Mouse (Mus musculus) kidney, embryonic 16.5 days (tissue): Measurements from ENCODE around the gene Rpp14. TPM values are rescaled to one million over a fixed set of nuclear protein-coding genes. Genes with fewer than 3 reads are reported as not detected.

Experiments
- ATAC-seq: fragments of 200-750 bp; cut with Nextera tagmentation; 2 replicates; pipeline ENCODE4 v1.8.0; 2017; ENCODE audit warnings: moderate TSS enrichment; ENCODE audit not compliant: low FRiP score, low TSS enrichment
- H3K27ac ChIP-seq: fragments of 300-500 bp; sonication (generic); 2 replicates; pipeline ENCODE4 v1.5.1; 2014; ENCODE audit warnings: low read length
- H3K27me3 ChIP-seq: fragments of 300-500 bp; sonication (generic); 2 replicates; pipeline ENCODE4 v1.6.1; 2014; ENCODE audit warnings: low read length, control low read depth, mixed read lengths; ENCODE audit not compliant: insufficient read depth
- H3K36me3 ChIP-seq: fragments of 300-500 bp; sonication (generic); 2 replicates; pipeline ENCODE4 v1.6.1; 2014; ENCODE audit warnings: low read length, control low read depth, mixed read lengths; ENCODE audit not compliant: insufficient read depth
- H3K4me1 ChIP-seq: fragments of 300-500 bp; sonication (generic); 2 replicates; pipeline ENCODE4 v1.6.1; 2014; ENCODE audit warnings: low read length, control low read depth, mixed read lengths; ENCODE audit not compliant: insufficient read depth
- H3K4me2 ChIP-seq: fragments of 300-500 bp; sonication (generic); replicated peaks from 2 replicates; pipeline ENCODE4 v1.6.1; 2014; ENCODE audit warnings: low read depth, low read length
- H3K4me3 ChIP-seq: fragments of 300-500 bp; sonication (generic); 2 replicates; pipeline ENCODE4 v1.5.1; 2014; ENCODE audit warnings: mild to moderate bottlenecking, low read length
- H3K9ac ChIP-seq: fragments of 300-500 bp; sonication (generic); replicated peaks from 2 replicates; pipeline ENCODE4 v1.6.1; 2014; ENCODE audit warnings: low read length
- H3K9me3 ChIP-seq: fragments of 300-500 bp; sonication (generic); 2 replicates; pipeline ENCODE4 v1.6.1; 2016; ENCODE audit warnings: low read length, control low read depth
- WGBS: fragments of 180-500 bp; shearing (Covaris S2); extraction: QIAGEN DNeasy Blood & Tissue Kit; methylation state at CpG from one replicate; pipeline ENCODE4 v1.1.7; 2014; 5-methylcytosine and 5-hydroxymethylcytosine counted together
- polyA plus RNA-seq: library from polyadenylated mRNA; unstranded; fragments of >200 nt; fragmentation: Nextera tagmentation; extraction: Ambion mirVana; gene quantifications from 2 replicates; pipeline ENCODE4 v1.2.1, GENCODE M21; 2015

Rpp14 gene
- polyA plus RNA-seq, 1 experiment from 2014 or later: 54.1 TPM

GRCm38 (mm10) chr14:8092573-8092972 lies 12.4 kb downstream of the Rpp14 start:
- H3K4me2 ChIP-seq: no peak overlapping the region
- H3K9me3 ChIP-seq: no peaks in the 10 kb centered on the region
- peaks cover 27% of the 10 kb centered on the region for H3K36me3 ChIP-seq
- no peaks in the 10 kb centered on the region for H3K27me3 ChIP-seq
- peak; percentile 60; the same call in 1 of the 2 replicates for ATAC-seq
- H3K9ac ChIP-seq: no peak overlapping the region
- no peak overlapping the region for H3K4me3 ChIP-seq
- 0 out of 2 replicates have a peak, but pooled peaks cover 4% of the 10 kb centered on the region for H3K4me1 ChIP-seq
- WGBS: 94% methylated on average over 2 of the region's 2 CpGs
- no peak overlapping the region for H3K27ac ChIP-seq

- H3K4me1 ChIP-seq: 0 out of 2 replicates have a peak, but pooled peaks cover 4% of the 10 kb centered on the region
- no peak overlapping the region for H3K9ac ChIP-seq
- peaks cover 22% of the 10 kb centered on the region for H3K36me3 ChIP-seq
- no peak overlapping the region for H3K27ac ChIP-seq
- no peaks in the 10 kb centered on the region for H3K27me3 ChIP-seq
- ATAC-seq: no peak
- no peak overlapping the region for H3K4me3 ChIP-seq
- no peak overlapping the region for H3K4me2 ChIP-seq
- WGBS: 51% methylated on average over 5 of the region's 5 CpGs
- H3K9me3 ChIP-seq: no peaks in the 10 kb centered on the region
Measured at GRCm38 (mm10) chr14:8093427-8093826, 13.3 kb downstream of the Rpp14 start.

DNA sequence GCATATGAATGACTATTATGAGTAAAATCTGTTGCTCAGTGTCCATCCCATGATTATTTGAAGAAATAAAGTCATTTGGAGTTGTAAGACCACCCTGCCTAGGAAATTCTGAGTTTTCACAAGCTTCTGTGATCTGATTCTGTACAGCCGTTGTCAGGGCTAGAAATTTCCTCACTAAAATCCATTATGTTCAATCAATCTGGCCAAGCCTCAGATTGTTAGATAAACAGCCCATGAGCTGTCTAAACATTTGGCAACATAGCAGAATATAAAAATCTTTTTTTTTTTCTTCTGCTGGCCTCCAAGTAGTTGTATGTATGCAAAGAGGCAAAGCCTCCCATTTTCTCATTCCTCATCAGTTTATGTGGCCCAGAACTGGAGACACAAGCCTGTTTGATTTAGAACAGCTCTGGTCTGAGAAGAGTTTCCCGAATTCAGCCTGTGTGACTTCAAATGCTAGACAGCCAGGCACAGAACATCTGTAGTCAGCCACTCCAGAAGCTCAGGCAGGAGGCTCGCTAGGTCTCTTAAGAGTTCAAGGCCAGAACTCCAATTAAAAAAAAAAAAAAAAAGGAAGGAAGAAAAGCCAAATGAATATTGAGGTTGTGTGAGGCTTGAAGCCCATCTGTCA lies 14.9 kb downstream of the Rpp14 start:
- H3K4me3 ChIP-seq: no peak overlapping the region
- H3K27ac ChIP-seq: peak overlapping the region; percentile 61
- H3K36me3 ChIP-seq: peaks cover 7% of the 10 kb centered on the region; the same call in 1 of the 2 replicates
- peaks cover 7% of the 10 kb centered on the region; the same call in 1 of the 2 replicates for H3K4me1 ChIP-seq
- H3K9ac ChIP-seq: no peak overlapping the region
- no peaks in the 10 kb centered on the region for H3K9me3 ChIP-seq
- no peak for ATAC-seq
- WGBS: 49% methylated on average over 3 of the region's 3 CpGs
- H3K27me3 ChIP-seq: no peaks in the 10 kb centered on the region
- H3K4me2 ChIP-seq: no peak overlapping the region

DNA sequence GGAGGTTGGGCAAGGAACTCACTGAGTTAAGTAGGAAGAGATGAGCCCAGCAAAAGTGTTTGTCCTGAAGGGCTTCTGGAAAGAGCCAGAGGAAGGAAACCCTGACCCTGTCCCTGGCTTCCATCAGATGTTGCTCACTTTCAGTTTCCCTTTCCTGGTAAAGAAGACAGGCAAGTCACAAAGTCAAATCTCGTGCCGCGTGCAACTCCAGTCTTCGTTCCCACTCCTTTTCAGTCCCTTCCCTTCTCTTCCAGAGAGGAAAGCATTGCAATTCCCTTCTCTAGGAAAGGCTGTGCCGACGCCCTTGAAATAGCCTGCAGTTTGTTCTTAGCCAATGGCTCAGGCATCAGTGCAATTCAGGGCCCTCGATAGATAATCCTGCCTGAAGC lies 15.4 kb downstream of the Rpp14 start:
- ATAC-seq: no peak
- no peaks in the 10 kb centered on the region for H3K27me3 ChIP-seq
- H3K4me1 ChIP-seq: peaks cover 7% of the 10 kb centered on the region; the same call in 1 of the 2 replicates
- H3K36me3 ChIP-seq: peaks cover 2% of the 10 kb centered on the region; the same call in 1 of the 2 replicates
- H3K27ac ChIP-seq: peak overlapping the region; percentile 61
- no peak overlapping the region for H3K9ac ChIP-seq
- WGBS: 56% methylated on average over 7 of the region's 7 CpGs
- H3K9me3 ChIP-seq: no peaks in the 10 kb centered on the region
- 0 out of 2 replicates have a peak overlapping the region, but pooled peaks have one; percentile 3 for H3K4me2 ChIP-seq
- H3K4me3 ChIP-seq: no peak overlapping the region

- H3K27ac ChIP-seq: peak within 1 kb of the TSS; percentile 70; the same call in 1 of the 2 replicates
- peak within 1 kb of the TSS; percentile 86 for H3K4me3 ChIP-seq
- WGBS: under 1% methylated on average over 76 of the region's 89 CpGs
- H3K4me1 ChIP-seq: peaks cover 20% of the 10 kb centered on the region
- H3K4me2 ChIP-seq: peak within 1 kb of the TSS; percentile 58
- no peaks in the 10 kb centered on the region for H3K9me3 ChIP-seq
- H3K9ac ChIP-seq: peak within 1 kb of the TSS; percentile 82
- peak; percentile 95 for ATAC-seq
- no peaks in the 10 kb centered on the region for H3K36me3 ChIP-seq
- no peaks in the 10 kb centered on the region for H3K27me3 ChIP-seq
Measured at GRCm38 (mm10) chr14:8097978-8098686, 18.0 kb downstream of the Rpp14 start, which contains the start of gene Pxk. Pxk (plus strand) TSS chr14:8098211.

DNA sequence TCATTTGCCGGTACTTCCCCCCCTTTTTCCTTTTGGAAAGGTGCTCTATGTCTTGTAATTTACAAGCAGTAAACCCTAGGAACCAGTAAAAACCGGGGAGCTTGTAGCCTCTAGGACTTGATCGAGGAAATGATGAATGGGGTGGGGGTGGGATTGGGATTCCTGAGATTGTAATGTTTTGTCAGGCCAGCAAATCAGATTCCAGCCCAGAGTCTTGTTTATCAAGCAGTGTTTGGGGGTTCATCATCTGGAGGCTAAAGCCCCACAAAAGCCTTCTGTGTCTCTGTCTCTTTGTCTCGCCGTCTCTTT lies 18.5 kb downstream of the Rpp14 start:
- Histone ChIP-seq H3K9me3 (no peaks in the 10 kb centered on the region), H3K4me2 (peak overlapping the region; percentile 58), H3K36me3 (no peaks in the 10 kb centered on the region), H3K4me3 (peak overlapping the region; percentile 86), H3K27me3 (no peaks in the 10 kb centered on the region), H3K9ac (peak overlapping the region; percentile 82), H3K27ac (peak overlapping the region; percentile 70; the same call in 1 of the 2 replicates), H3K4me1 (peaks cover 22% of the 10 kb centered on the region)
- 4% methylated on average over 5 of the region's 5 CpGs for WGBS
- ATAC-seq: peak; percentile 20

GRCm38 (mm10) chr14:8099561-8100021 lies 19.4 kb downstream of the Rpp14 start:
- H3K4me2 ChIP-seq: 0 out of 2 replicates have a peak overlapping the region, but pooled peaks have one; percentile 0
- no peaks in the 10 kb centered on the region for H3K27me3 ChIP-seq
- WGBS: 56% methylated on average over 10 of the region's 10 CpGs
- no peak for ATAC-seq
- no peak overlapping the region for H3K4me3 ChIP-seq
- H3K36me3 ChIP-seq: no peaks in the 10 kb centered on the region
- H3K9ac ChIP-seq: no peak overlapping the region
- H3K4me1 ChIP-seq: peaks cover 21% of the 10 kb centered on the region
- no peaks in the 10 kb centered on the region for H3K9me3 ChIP-seq
- H3K27ac ChIP-seq: no peak overlapping the region

GRCm38 (mm10) chr14:8101886-8102285 lies 21.7 kb downstream of the Rpp14 start:
- WGBS: 76% methylated on average over 8 of the region's 8 CpGs
- Histone ChIP-seq H3K4me2 (no peak overlapping the region), H3K9ac (no peak overlapping the region), H3K36me3 (no peaks in the 10 kb centered on the region), H3K4me3 (no peak overlapping the region), H3K9me3 (no peaks in the 10 kb centered on the region), H3K27ac (no peak overlapping the region; the same call in 1 of the 2 replicates), H3K4me1 (peaks cover 21% of the 10 kb centered on the region), H3K27me3 (no peaks in the 10 kb centered on the region)
- ATAC-seq: no peak

GRCm38 (mm10) chr14:8102676-8103075 lies 22.5 kb downstream of the Rpp14 start:
- H3K4me3 ChIP-seq: no peak overlapping the region
- WGBS: 74% methylated on average over 12 of the region's 12 CpGs
- no peak overlapping the region for H3K4me2 ChIP-seq
- no peak overlapping the region for H3K27ac ChIP-seq
- no peaks in the 10 kb centered on the region for H3K9me3 ChIP-seq
- ATAC-seq: no peak
- H3K9ac ChIP-seq: no peak overlapping the region
- H3K27me3 ChIP-seq: no peaks in the 10 kb centered on the region
- no peaks in the 10 kb centered on the region for H3K36me3 ChIP-seq
- H3K4me1 ChIP-seq: peaks cover 21% of the 10 kb centered on the region

DNA sequence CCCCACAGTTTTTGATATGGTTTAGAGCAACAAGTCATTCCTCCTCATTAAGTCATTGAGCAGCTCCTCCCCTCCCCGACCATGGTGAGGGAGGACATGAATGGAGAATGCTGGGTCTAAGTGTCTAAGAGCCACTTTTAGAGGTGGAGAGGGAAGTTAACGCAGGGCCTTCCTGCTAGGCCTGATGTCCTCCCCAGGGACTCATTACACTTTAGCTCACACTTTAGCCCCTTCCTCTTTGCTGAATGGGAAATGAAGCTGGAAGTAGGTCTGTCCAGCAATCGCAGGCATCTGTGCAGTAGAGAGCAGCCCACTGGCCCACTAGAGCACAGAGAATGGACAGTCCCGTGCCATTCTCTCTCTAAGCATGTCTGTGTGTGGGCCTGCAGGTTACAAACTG lies 27.9 kb downstream of the Rpp14 start:
- H3K36me3 ChIP-seq: no peaks in the 10 kb centered on the region
- no peak overlapping the region for H3K4me2 ChIP-seq
- no peaks in the 10 kb centered on the region; the same call in 1 of the 2 replicates for H3K9me3 ChIP-seq
- no peak overlapping the region for H3K9ac ChIP-seq
- no peak overlapping the region for H3K4me3 ChIP-seq
- H3K27ac ChIP-seq: no peak overlapping the region
- 69% methylated on average over 4 of the region's 4 CpGs for WGBS
- no peaks in the 10 kb centered on the region for H3K27me3 ChIP-seq
- ATAC-seq: no peak
- peaks cover 5% of the 10 kb centered on the region for H3K4me1 ChIP-seq
